Mouse (Mus musculus) olfactory bulb, adult 2 months (tissue): ENCODE results near the gene Aurkc. TPM values are rescaled to one million over a fixed set of nuclear protein-coding genes. Genes with fewer than 3 reads are reported as not detected.
"Not testable (repeated sequence)": the region's sequence is repeated elsewhere in the genome, so short reads cannot be mapped to it uniquely, and the experiment has no call there.

Source experiments
- H3K27ac ChIP-seq: fragments of 200-500 bp; 2 replicates; pipeline ENCODE4 v1.5.1; 2012; ENCODE audit warnings: low read depth, low read length; ENCODE audit not compliant: insufficient read depth
- H3K4me1 ChIP-seq: fragments of 200-500 bp; 2 replicates; pipeline ENCODE4 v1.6.1; 2012; ENCODE audit warnings: low read length; ENCODE audit not compliant: control insufficient read depth, insufficient read depth
- H3K4me3 ChIP-seq: fragments of 200-500 bp; 2 replicates; pipeline ENCODE4 v1.5.1; 2012; ENCODE audit warnings: mild to moderate bottlenecking, low read depth, low read length, moderate library complexity; ENCODE audit not compliant: insufficient read depth
- CTCF ChIP-seq: fragments of 200-500 bp; IDR thresholded peaks from 2 replicates; pipeline ENCODE4 v1.5.1; 2012; ENCODE audit warnings: low read depth, mild to moderate bottlenecking, low read length, moderate library complexity; ENCODE audit not compliant: insufficient read depth
- POLR2A ChIP-seq: fragments of 200-500 bp; IDR thresholded peaks from 2 replicates; pipeline ENCODE4 v1.6.1; 2012; ENCODE audit warnings: mild to moderate bottlenecking, low read depth, low read length, moderate library complexity; ENCODE audit not compliant: insufficient read depth
- WGBS: fragments of 180-500 bp; shearing (Covaris S2); methylation state at CpG from one replicate; pipeline ENCODE4 v1.1.7; 2018; 5-methylcytosine and 5-hydroxymethylcytosine counted together
- polyA plus RNA-seq: library from polyadenylated mRNA; stranded (reverse); fragments of >200 nt; gene quantifications from 2 replicates; pipeline ENCODE4 v1.2.4, GENCODE M21; 2012; ENCODE audit warnings: low replicate concordance; ENCODE audit not compliant: missing spikeins, insufficient read depth, insufficient read length

Gene Aurkc
- not detected in 2 replicates for polyA plus RNA-seq

DNA sequence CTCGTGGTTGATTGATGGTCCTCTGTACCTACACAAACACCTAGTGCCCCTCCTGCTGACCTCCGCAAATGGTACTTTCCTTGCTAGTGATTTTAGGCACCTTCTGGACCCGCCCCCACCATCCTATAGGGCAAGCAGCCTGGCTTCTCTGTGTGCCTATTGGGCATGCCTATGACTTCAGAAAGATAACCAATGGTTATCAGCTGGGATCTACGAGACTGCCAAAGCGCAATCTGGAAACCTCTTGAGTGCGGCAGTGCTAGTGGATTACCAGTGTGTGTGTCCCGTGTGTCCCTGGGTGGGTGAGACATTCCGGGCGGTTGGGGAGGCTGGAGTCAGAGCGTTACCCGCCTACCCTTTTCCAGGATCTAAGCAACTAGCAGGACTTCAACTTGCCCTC, at the start of gene Aurkc:
Aurkc (plus strand) TSS at position 50 of the 400 bp plus-strand sequence.
- H3K4me3 ChIP-seq, H3K4me1 ChIP-seq, H3K27ac ChIP-seq: not testable (repeated sequence)
- 86% methylated on average over 11 of the region's 11 CpGs for WGBS

- H3K27ac ChIP-seq, H3K4me3 ChIP-seq, H3K4me1 ChIP-seq: not testable (repeated sequence)
- 95% methylated on average over 20 of the region's 20 CpGs for WGBS
Measured at GRCm38 (mm10) chr7:6948061-6948460, 47.0 kb upstream of the Aurkc start.

DNA sequence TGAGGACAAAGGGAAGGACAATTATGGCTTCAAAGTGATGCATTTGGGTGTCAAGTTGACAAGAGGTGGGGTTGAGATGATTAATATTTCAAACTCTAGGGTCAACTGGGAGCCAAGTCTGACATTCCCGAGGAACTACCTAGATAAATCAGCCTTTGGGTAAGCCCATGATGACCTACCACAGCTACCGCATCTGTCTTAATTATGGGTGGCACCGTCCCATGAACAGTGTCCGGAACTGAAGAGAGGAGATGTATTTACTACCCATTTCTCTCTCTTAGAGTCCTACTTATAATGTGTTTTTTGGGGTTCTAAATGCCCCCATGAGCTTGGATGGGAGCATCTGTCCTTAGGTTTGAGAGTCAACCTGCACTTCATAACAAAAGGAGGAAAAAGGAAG, 38.5 kb upstream of the Aurkc start:
- TF ChIP-seq POLR2A (no peak), CTCF (no peak)
- Histone ChIP-seq H3K27ac (no peak overlapping the region), H3K4me1 (no peaks in the 10 kb centered on the region), H3K4me3 (no peak overlapping the region)
- 91% methylated on average over 4 of the region's 4 CpGs for WGBS

GRCm38 (mm10) chr7:6958574-6958973, 36.5 kb upstream of the Aurkc start:
- 88% methylated on average over 1 of the region's 1 CpGs for WGBS
- Histone ChIP-seq H3K27ac (no peak overlapping the region), H3K4me3 (no peak overlapping the region), H3K4me1 (no peaks in the 10 kb centered on the region)
- no peak for TF ChIP-seq POLR2A
- no peak for TF ChIP-seq CTCF

GRCm38 (mm10) chr7:6973566-6973965, 21.5 kb upstream of the Aurkc start:
- no peak overlapping the region for H3K27ac ChIP-seq
- 83% methylated on average over 1 of the region's 1 CpGs for WGBS
- TF ChIP-seq POLR2A, result no peak
- TF ChIP-seq CTCF, result no peak
- H3K4me1 ChIP-seq, result no peaks in the 10 kb centered on the region
- H3K4me3 ChIP-seq, result no peak overlapping the region

- TF ChIP-seq POLR2A, result no peak
- TF ChIP-seq CTCF, result no peak
- WGBS, result 93% methylated on average over 19 of the region's 19 CpGs
- Histone ChIP-seq H3K27ac (no peak overlapping the region), H3K4me3 (no peak overlapping the region), H3K4me1 (no peaks in the 10 kb centered on the region)
Measured at GRCm38 (mm10) chr7:6976890-6977289, 18.2 kb upstream of the Aurkc start.

- whole genome bisulfite sequencing, result 60% methylated on average over 3 of the region's 3 CpGs
- not testable (repeated sequence) for H3K27ac ChIP-seq, H3K4me3 ChIP-seq, H3K4me1 ChIP-seq
Measured at GRCm38 (mm10) chr7:6998914-6999313, 3.8 kb downstream of the Aurkc start.

DNA sequence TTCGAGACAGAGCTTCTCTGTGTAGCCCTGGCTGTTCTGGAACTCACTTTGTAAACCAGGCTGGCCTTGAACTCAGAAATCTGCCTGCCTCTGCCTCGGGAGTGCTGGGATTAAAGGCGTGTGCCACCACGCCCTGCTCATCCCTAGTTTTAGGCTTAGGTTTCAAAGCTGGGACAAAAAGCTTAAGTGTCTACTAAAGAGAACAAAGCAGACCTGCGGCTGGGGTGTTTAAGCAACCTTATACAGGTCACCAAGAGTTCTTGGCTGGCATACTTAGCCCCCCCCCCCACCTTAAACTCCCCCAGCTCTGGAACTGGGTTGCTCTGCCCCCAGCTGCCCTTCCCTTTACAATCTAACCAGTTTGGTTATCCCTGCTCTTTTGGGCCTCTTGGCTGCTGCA, 10.3 kb downstream of the Aurkc start:
- H3K27ac ChIP-seq, H3K4me1 ChIP-seq, H3K4me3 ChIP-seq: not testable (repeated sequence)
- WGBS, result 78% methylated on average over 5 of the region's 5 CpGs

DNA sequence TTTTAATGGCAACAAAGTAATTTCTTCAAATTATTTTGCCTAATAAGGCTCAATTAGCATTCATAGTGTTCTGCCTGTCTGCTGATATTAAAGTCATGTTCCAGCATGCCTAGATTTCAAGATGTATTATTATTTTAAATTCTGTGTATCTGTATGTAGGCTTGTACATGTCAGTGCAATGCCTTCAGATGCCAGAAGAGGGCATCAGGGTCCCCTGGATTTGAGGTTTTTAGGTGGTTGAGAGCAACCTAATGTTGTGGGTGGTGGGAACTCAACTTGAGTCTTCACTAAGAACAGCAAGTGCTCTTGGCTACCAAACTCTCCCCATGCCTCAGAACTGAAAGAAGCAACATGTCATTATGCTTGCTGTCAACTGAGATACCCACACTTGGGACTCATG, 32.3 kb downstream of the Aurkc start:
- Histone ChIP-seq H3K4me3 (no peak overlapping the region), H3K27ac (no peak overlapping the region), H3K4me1 (no peaks in the 10 kb centered on the region)
- no peak for TF ChIP-seq POLR2A
- no peak for TF ChIP-seq CTCF

- not testable (repeated sequence) for H3K4me3 ChIP-seq, H3K4me1 ChIP-seq, H3K27ac ChIP-seq
- 56% methylated on average over 7 of the region's 7 CpGs for WGBS
Measured at GRCm38 (mm10) chr7:7049659-7050320, 54.7 kb downstream of the Aurkc start.

Other genes starting within 250 kb of the Aurkc start
- gene Zfp954, start 126.2 kb downstream of the Aurkc start, polyA plus RNA-seq, result not detected in 2 replicates
- not detected in 2 replicates for gene Zfp773, start 141.5 kb downstream of the Aurkc start, polyA plus RNA-seq
- not detected in 2 replicates for gene Zfp418, start 176.0 kb downstream of the Aurkc start, polyA plus RNA-seq
- not detected in 2 replicates for gene Zfp772, start 214.7 kb downstream of the Aurkc start, polyA plus RNA-seq